Mouse (Mus musculus) testis, adult 2 months (tissue): ENCODE measurements around the gene Zc2hc1b. TPM values are rescaled to one million over a fixed set of nuclear protein-coding genes. Genes with fewer than 3 reads are reported as not detected.

ENCODE experiments used
- H3K27ac ChIP-seq: fragments of 200-500 bp; 2 replicates; pipeline ENCODE4 v1.5.1; 2012; ENCODE audit warnings: low read depth, low read length; ENCODE audit not compliant: control insufficient read depth, insufficient read depth
- H3K27me3 ChIP-seq: fragments of 200-500 bp; 2 replicates; pipeline ENCODE4 v1.6.1; 2012; ENCODE audit warnings: mild to moderate bottlenecking, low read length, moderate library complexity; ENCODE audit not compliant: control insufficient read depth, insufficient read depth
- H3K36me3 ChIP-seq: fragments of 200-500 bp; 2 replicates; pipeline ENCODE4 v1.6.1; 2012; ENCODE audit warnings: mild to moderate bottlenecking, low read length; ENCODE audit not compliant: control insufficient read depth, insufficient read depth
- H3K4me1 ChIP-seq: fragments of 200-500 bp; 2 replicates; pipeline ENCODE4 v1.6.1; 2012; ENCODE audit warnings: low read length; ENCODE audit not compliant: control insufficient read depth, insufficient read depth
- H3K4me3 ChIP-seq: fragments of 200-500 bp; 2 replicates; pipeline ENCODE4 v1.5.1; 2012; ENCODE audit warnings: low read depth, mild to moderate bottlenecking, low read length, moderate library complexity, mixed read lengths; ENCODE audit not compliant: control insufficient read depth
- CTCF ChIP-seq: fragments of 200-500 bp; IDR thresholded peaks from 2 replicates; pipeline ENCODE4 v1.5.1; 2012; ENCODE audit warnings: low read depth, mild to moderate bottlenecking, inconsistent platforms, low read length, moderate library complexity; ENCODE audit not compliant: control insufficient read depth, insufficient read depth, insufficient replicate concordance
- POLR2A ChIP-seq: fragments of 200-500 bp; IDR thresholded peaks from 2 replicates; pipeline ENCODE4 v1.6.1; 2012; ENCODE audit warnings: low read depth, mild to moderate bottlenecking, inconsistent platforms, low read length, moderate library complexity; ENCODE audit not compliant: control insufficient read depth
- polyA plus RNA-seq: library from polyadenylated mRNA; depleted of rRNA; stranded (reverse); fragments of >200 nt; gene quantifications from 2 replicates; pipeline ENCODE4 v1.2.3, GENCODE M21; 2012; rRNA removed

The Zc2hc1b gene
- 3.9 and 4.8 TPM in 2 replicates for polyA plus RNA-seq

DNA sequence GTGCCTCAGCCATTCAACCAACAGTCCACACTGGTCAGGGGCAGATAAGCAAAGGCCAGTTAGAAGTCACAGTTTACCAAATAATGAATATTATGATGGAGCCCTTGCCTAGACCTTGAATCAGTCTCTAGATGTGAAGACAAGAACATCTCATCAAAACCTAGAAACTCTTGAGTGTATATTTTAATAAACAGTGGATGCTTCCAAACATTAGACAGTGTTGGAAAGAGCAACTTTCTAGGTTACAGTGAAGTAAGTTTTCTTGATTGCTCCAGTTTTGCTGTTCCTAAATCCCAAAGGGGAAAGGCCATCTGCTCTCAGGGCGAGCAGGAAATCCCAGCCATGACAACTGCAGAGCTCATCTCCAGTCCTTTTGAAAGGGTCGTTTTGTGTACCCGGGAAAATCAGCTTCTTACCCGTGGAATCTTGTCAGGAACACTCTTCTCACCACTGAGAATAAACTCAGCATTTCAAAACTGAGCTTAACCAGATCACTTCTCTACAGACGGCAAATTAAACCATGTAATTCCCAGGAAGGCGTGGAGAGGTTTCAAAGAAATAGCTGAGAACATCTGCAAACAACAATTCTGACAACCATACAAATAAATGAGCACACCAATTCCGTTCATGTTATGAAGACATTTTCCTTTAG lies at the start of gene Zc2hc1b:
Gene Zc2hc1b, minus strand, starts transcription at position 51 of the 652 bp plus-strand sequence.
- no peaks in the 10 kb centered on the region for H3K27me3 ChIP-seq
- H3K4me3 ChIP-seq = peak within 1 kb of the TSS; percentile 64
- no peak within 1 kb of the TSS for H3K27ac ChIP-seq
- TF ChIP-seq CTCF = no peak
- TF ChIP-seq POLR2A = no peak
- no peaks in the 10 kb centered on the region for H3K4me1 ChIP-seq
- H3K36me3 ChIP-seq = peaks cover 5% of the 10 kb centered on the region

DNA sequence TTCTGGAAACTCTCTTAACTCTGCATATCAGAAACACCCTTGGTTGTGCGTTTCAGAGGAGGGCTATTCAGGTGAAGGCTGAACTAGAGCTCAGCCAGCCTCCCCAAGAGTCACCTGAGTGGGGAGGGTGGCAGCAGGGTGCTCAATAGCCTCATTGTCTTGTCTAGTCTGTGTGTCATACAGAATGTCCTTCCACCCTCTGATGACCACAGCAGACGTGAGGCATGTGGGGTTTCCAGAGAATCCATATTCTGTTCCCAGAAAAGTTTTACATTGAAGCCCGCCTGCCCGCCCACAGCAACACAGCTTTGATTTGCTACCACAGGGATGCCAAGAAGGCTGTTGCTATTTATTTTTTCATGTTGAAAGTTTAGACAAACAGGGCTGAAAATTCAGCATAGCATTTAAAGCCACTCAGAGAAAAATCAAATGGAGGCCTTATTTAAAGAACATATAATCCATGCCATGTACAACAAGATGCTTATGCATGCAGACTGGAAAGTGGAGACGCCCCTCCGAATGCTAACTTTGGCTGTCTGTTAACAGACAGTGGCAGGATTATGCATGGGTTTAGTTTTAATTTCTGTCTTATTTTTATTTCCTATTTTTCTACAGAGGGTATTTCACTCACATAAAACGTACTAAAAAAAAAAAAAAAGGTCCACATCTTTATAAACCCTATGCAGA lies 47.7 kb upstream of the Zc2hc1b start:
- Histone ChIP-seq H3K4me1 (no peaks in the 10 kb centered on the region), H3K27ac (no peak overlapping the region), H3K4me3 (no peak overlapping the region), H3K36me3 (no peaks in the 10 kb centered on the region), H3K27me3 (no peaks in the 10 kb centered on the region)
- TF ChIP-seq POLR2A (no peak), CTCF (no peak)

DNA sequence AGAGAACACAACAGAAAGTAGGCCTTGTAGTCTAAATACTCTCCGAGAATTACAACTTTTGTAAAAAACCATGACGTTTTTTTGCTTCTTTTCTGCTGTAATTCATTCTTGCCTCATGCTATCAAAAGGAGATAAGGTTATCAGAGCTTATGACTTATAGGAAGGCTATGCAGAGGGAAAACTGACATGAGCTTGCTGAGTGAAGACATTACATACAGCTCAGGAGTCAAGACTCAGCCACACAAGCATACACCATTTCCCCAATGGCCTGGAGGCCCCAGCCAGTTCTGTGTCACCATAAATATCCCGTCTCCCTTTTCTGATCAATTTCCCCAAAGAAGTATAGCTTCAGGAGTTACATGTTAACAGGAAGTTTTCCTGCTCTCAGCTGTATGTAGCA lies 44.3 kb upstream of the Zc2hc1b start:
- H3K27me3 ChIP-seq = no peaks in the 10 kb centered on the region
- TF ChIP-seq POLR2A (no peak), CTCF (no peak)
- H3K4me3 ChIP-seq = no peak overlapping the region
- H3K36me3 ChIP-seq = no peaks in the 10 kb centered on the region
- no peak overlapping the region for H3K27ac ChIP-seq
- H3K4me1 ChIP-seq = no peaks in the 10 kb centered on the region

DNA sequence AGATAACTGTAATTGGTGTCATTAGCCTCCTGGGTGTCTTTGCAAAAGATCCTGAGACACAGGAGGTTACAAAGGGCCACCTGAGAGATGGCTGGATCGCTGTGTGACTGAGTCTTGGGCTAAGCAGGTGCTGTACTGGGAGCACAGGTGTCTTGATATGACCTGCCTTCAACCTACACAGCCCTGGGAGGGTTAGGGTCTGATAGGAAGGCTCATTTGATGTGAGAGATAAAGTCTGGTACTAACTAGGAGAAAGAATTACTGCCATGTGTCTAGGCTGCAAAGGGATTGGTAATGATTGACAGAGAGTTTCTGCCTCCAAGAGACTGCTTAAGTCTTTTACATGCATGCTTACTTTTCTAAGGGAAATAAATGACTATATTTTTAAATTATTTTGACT lies 42.2 kb upstream of the Zc2hc1b start:
- Histone ChIP-seq H3K27ac (no peak overlapping the region), H3K4me1 (no peaks in the 10 kb centered on the region), H3K36me3 (no peaks in the 10 kb centered on the region), H3K4me3 (no peak overlapping the region), H3K27me3 (no peaks in the 10 kb centered on the region)
- TF ChIP-seq CTCF = no peak
- no peak for TF ChIP-seq POLR2A

DNA sequence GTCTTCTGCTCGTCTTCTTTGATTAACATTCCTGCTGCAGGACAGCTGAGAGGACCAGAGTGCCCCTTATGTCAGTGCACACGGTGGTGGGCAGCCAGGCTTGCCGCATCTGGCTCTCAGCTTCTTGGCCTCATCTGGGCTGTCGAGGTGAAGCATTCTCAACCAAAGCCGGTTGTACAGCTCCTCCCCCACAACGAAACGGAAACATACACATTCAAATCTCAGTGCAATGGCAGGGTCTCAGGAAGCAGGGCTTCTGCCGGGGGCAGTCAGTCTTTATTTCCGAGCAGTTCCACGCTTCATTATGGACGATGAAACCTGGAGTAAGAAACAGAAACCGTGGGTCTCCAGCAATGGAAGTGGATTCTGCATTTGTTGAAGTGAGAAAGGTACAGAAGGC lies 36.1 kb upstream of the Zc2hc1b start:
- H3K27me3 ChIP-seq = no peaks in the 10 kb centered on the region
- no peak overlapping the region for H3K27ac ChIP-seq
- TF ChIP-seq POLR2A (no peak), CTCF (no peak)
- no peak overlapping the region for H3K4me3 ChIP-seq
- no peaks in the 10 kb centered on the region for H3K4me1 ChIP-seq
- no peaks in the 10 kb centered on the region for H3K36me3 ChIP-seq

DNA sequence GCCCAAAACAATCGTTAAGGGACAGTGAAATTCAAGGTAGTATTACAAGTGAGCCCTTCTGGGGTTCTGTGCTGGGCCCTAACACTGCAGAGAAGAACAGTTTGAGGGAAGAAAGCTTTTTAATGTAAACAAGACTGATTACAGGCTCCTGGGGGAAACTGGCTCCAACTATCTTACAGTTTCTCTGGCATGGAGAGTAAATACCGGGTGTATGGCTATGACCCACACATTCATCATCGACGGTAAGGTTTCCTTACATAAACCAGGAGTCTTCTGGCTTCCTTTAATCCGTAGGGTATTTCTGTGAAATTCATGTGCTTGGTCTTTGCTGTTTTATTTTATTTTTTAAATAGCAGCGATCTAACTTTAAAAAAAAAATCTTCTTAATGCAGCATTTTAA lies 35.0 kb upstream of the Zc2hc1b start:
- H3K36me3 ChIP-seq = no peaks in the 10 kb centered on the region
- H3K4me1 ChIP-seq = no peaks in the 10 kb centered on the region
- TF ChIP-seq CTCF = no peak
- TF ChIP-seq POLR2A = no peak
- no peak overlapping the region for H3K27ac ChIP-seq
- no peaks in the 10 kb centered on the region for H3K27me3 ChIP-seq
- no peak overlapping the region for H3K4me3 ChIP-seq

DNA sequence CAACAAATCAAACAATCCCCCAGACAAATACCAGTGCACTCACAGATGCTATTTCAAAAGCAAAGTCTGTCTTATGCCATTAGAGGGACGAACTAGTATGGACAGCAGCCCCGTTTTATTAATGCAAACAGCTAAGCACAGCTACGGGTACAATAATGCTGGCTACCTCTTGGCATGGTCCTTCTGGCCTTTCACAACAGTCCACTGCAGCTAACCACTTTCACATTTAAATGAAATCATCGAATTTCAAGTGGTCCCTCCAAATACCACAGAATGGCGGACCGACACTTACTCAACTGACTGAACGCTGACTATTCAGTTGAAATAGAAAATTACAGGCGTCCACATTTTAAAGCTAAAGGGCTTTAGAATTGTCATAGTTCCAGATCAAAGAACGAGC lies 34.5 kb upstream of the Zc2hc1b start:
- TF ChIP-seq CTCF = no peak
- TF ChIP-seq POLR2A = no peak
- H3K4me1 ChIP-seq = no peaks in the 10 kb centered on the region
- H3K4me3 ChIP-seq = no peak overlapping the region
- H3K27me3 ChIP-seq = no peaks in the 10 kb centered on the region
- H3K36me3 ChIP-seq = no peaks in the 10 kb centered on the region
- H3K27ac ChIP-seq = no peak overlapping the region
